Mouse (Mus musculus) skeletal muscle tissue, adult 2 months (tissue): ENCODE data around the gene Mettl26.
"Not testable (repeated sequence)": the region's sequence is repeated elsewhere in the genome, so short reads cannot be mapped to it uniquely, and the experiment has no call there.

Experiments
- DNase-seq: peaks from one replicate; pipeline ENCODE4 v3.0.0-alpha.2; 2012; ENCODE audit warnings: low read depth, low spot score

Gene Mettl26

GRCm38 (mm10) chr17:25868601-25869191 lies 6.2 kb upstream of the Mettl26 start, which contains the start of gene Mcrip2:
Mcrip2 (minus strand) TSS chr17:25868764.
- peak; percentile 89 for DNase-seq

GRCm38 (mm10) chr17:25869498-25869897 lies 5.4 kb upstream of the Mettl26 start:
- no peak for DNase-seq

GRCm38 (mm10) chr17:25869954-25870353 lies 4.9 kb upstream of the Mettl26 start:
- no peak for DNase-seq

- not testable (repeated sequence) for DNase-seq
These were observed 3.3 kb upstream of the Mettl26 start for GRCm38 (mm10) chr17:25871566-25871965.

GRCm38 (mm10) chr17:25872676-25873075 lies 2.2 kb upstream of the Mettl26 start:
- no peak for DNase-seq

GRCm38 (mm10) chr17:25873405-25874147 lies 1.3 kb upstream of the Mettl26 start:
- DNase-seq, result no peak

- no peak for DNase-seq
These were observed 640 bp upstream of the Mettl26 start for GRCm38 (mm10) chr17:25874148-25874720.

- peak; percentile 80 for DNase-seq
These were observed 580 bp downstream of the Mettl26 start for GRCm38 (mm10) chr17:25875171-25876136.

- DNase-seq, result no peak
These were observed 1.6 kb downstream of the Mettl26 start for GRCm38 (mm10) chr17:25876347-25876915.

- no peak for DNase-seq
These were observed 2.2 kb downstream of the Mettl26 start for GRCm38 (mm10) chr17:25877025-25877424.

- DNase-seq, result no peak
These were observed 3.1 kb downstream of the Mettl26 start for GRCm38 (mm10) chr17:25877741-25878610.

GRCm38 (mm10) chr17:25878611-25879180 lies 3.8 kb downstream of the Mettl26 start:
- DNase-seq, result no peak

- no peak for DNase-seq
These were observed 4.4 kb downstream of the Mettl26 start for GRCm38 (mm10) chr17:25879261-25879660.

GRCm38 (mm10) chr17:25879750-25880149 lies 4.9 kb downstream of the Mettl26 start:
- DNase-seq, result no peak

- no peak for DNase-seq
These were observed 5.5 kb downstream of the Mettl26 start, which contains the start of gene Wfikkn1 for GRCm38 (mm10) chr17:25880196-25880910. Wfikkn1 (minus strand) TSS chr17:25880858.

- DNase-seq, result no peak
These were observed 6.2 kb downstream of the Mettl26 start for GRCm38 (mm10) chr17:25880913-25881641.

- DNase-seq, result no peak
These were observed 6.8 kb downstream of the Mettl26 start for GRCm38 (mm10) chr17:25881691-25882090.

- no peak for DNase-seq
These were observed 7.4 kb downstream of the Mettl26 start for GRCm38 (mm10) chr17:25882306-25882705.

GRCm38 (mm10) chr17:25883268-25883667 lies 8.4 kb downstream of the Mettl26 start:
- DNase-seq, result no peak
